Mouse (Mus musculus) small intestine, adult 10 weeks (tissue): ENCODE data around the gene Elmo2. TPM values are rescaled to one million over a fixed set of nuclear protein-coding genes. Genes with fewer than 3 reads are reported as not detected.

ENCODE experiments used
- polyA plus RNA-seq: library from polyadenylated mRNA; stranded (reverse); fragments of 350-450 nt; fragmentation: Illumina TruSeq; extraction: RNeasy Lipid Tissue Mini Kit (QIAGEN cat#74804); gene quantifications from one replicate; pipeline ENCODE4 v1.2.3, GENCODE M21; 2014; ENCODE audit warnings: low replicate concordance

The Elmo2 gene
- 6.3 TPM for polyA plus RNA-seq

GRCm38 (mm10) chr2:165326304-165327190, at the start of gene Elmo2:
TSS of gene Elmo2 (minus strand) at chr2:165326479.

GRCm38 (mm10) chr2:165368496-165368895, 42.2 kb upstream of the Elmo2 start, which contains the start of gene Zfp663:
TSS of gene Zfp663 (minus strand) at chr2:165368729.

DNA sequence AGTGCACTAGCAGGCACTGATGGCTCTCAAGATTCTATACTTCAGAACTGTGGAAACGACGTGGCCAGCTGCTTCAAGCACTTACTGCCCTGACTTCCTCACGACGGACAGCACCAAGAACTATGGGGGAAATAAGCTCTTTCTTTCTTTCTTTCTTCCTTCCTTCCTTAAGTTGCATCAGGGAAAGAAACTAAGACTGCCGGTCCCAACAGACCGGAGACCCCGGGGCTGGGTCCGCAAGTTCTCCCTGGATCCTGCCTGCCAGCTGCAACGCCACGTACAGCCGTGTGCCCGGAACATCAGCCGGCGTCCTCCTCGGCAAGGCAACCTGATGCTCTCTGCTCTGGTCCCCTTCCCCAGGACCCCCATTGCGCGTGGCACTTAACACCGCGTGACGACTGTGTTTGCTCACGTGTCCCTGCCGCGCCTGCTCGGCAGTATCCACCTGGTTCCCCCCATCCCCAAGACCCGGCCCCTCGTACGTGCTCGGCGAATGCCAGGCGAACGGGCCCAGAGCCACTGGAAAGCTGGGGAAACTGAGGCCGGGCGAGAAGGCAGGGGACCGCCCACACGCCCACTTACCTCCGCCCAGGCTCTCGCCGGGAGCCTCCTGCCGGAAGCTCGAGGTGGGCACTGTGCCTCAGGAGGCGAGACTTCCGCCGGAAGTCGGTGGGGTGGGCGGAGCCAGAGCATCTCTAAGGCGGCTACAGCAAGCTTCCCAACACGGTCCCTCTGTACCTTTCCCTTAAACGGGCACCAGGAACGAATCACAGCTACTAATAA, 38.9 kb downstream of the Elmo2 start, which contains the start of gene Slc35c2:
Gene Slc35c2 (minus strand): TSS at position 668 of the 783 bp plus-strand sequence.

Other genes with a start within 250 kb of the Elmo2 start
- gene 1700025C18Rik, start 235.7 kb downstream of the Elmo2 start, polyA plus RNA-seq = not detected
- not detected for gene Cdh22, start 91.6 kb downstream of the Elmo2 start, polyA plus RNA-seq
- 11.7 TPM for gene Slc35c2, start 38.6 kb downstream of the Elmo2 start, polyA plus RNA-seq
- gene Zfp663, start 42.2 kb upstream of the Elmo2 start, polyA plus RNA-seq = not detected
- gene Zfp334, start 61.8 kb upstream of the Elmo2 start, polyA plus RNA-seq = 0.30 TPM
- 0.48 TPM for gene Ocstamp, start 73.9 kb upstream of the Elmo2 start, polyA plus RNA-seq
- gene Slc13a3, start 146.8 kb upstream of the Elmo2 start, polyA plus RNA-seq = not detected
- gene Trp53rka, start 166.8 kb upstream of the Elmo2 start, polyA plus RNA-seq = 2.5 TPM
- gene Slc2a10, start 177.3 kb upstream of the Elmo2 start, polyA plus RNA-seq = 0.52 TPM